Mouse (Mus musculus) midbrain, embryonic 15.5 days (tissue): Measurements from ENCODE around the gene Glg1. TPM values are rescaled to one million over a fixed set of nuclear protein-coding genes. Genes with fewer than 3 reads are reported as not detected.
A peak's percentile ranks its signal among the peaks of the same experiment; 100 is the strongest.
"Not testable (repeated sequence)": the region's sequence is repeated elsewhere in the genome, so short reads cannot be mapped to it uniquely, and the experiment has no call there.

ENCODE experiments used
- ATAC-seq: fragments of 200-750 bp; cut with Nextera tagmentation; replicated peaks from 2 replicates; pipeline ENCODE4 v1.8.0; 2017; ENCODE audit warnings: moderate TSS enrichment
- H3K27ac ChIP-seq: fragments of 300-500 bp; sonication (generic); 2 replicates; pipeline ENCODE4 v1.5.1; 2015; ENCODE audit warnings: mild to moderate bottlenecking, inconsistent platforms
- H3K27me3 ChIP-seq: fragments of 300-500 bp; sonication (generic); replicated peaks from 2 replicates; pipeline ENCODE4 v1.6.1; 2015; ENCODE audit warnings: inconsistent platforms
- H3K36me3 ChIP-seq: fragments of 300-500 bp; sonication (generic); replicated peaks from 2 replicates; pipeline ENCODE4 v1.6.1; 2015; ENCODE audit warnings: inconsistent platforms
- H3K4me1 ChIP-seq: fragments of 300-500 bp; sonication (generic); 2 replicates; pipeline ENCODE4 v1.6.1; 2015; ENCODE audit warnings: inconsistent platforms
- H3K4me2 ChIP-seq: fragments of 300-500 bp; sonication (generic); 2 replicates; pipeline ENCODE4 v1.6.1; 2015; ENCODE audit warnings: inconsistent platforms, mild to moderate bottlenecking, moderate library complexity
- H3K4me3 ChIP-seq: fragments of 300-500 bp; sonication (generic); 2 replicates; pipeline ENCODE4 v1.5.1; 2015; ENCODE audit warnings: mild to moderate bottlenecking, inconsistent platforms
- H3K9ac ChIP-seq: fragments of 300-500 bp; sonication (generic); 2 replicates; pipeline ENCODE4 v1.6.1; 2015; ENCODE audit warnings: mild to moderate bottlenecking, inconsistent platforms
- H3K9me3 ChIP-seq: fragments of 300-500 bp; sonication (generic); 2 replicates; pipeline ENCODE4 v1.6.1; 2016; ENCODE audit warnings: inconsistent platforms
- WGBS: fragments of 180-500 bp; shearing (Covaris S2); methylation state at CpG from one replicate; pipeline ENCODE4 v1.1.7; 2015; ENCODE audit warnings: mixed read lengths; 5-methylcytosine and 5-hydroxymethylcytosine counted together
- polyA plus RNA-seq: library from polyadenylated mRNA; unstranded; fragments of >200 nt; fragmentation: Nextera tagmentation; extraction: Ambion mirVana; gene quantifications from 2 replicates; pipeline ENCODE4 v1.2.1, GENCODE M21; 2015

Glg1 gene
- polyA plus RNA-seq, 1 experiment from 2014 or later = 65.6 TPM

DNA sequence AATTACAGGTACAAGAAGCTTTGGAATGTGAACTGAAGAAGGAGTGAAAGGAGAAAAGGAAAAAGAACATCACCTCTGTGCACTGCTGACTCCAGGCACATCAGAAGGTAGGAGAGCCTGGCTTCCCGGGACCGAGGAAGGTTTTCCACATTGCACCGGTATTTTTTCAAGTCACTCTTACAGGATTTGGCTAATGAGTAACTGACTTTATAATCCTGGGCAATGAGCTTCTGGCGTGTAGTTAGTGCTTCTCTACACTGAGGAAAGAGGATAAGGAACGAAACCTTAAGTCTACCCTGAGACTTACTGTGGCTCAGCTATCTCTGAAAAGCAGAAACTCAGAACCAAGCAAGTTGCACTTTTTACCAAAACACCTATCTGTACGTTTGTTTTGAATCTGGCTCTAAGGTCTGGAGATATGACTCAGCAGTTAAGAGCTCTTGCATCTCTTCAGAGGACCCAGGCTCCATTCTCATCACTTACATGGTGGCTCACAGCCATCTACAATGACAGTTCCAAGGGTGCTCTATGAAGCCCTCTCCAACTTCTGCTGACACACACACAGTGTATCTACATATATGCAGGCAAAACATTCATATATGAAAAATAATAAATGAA is 70.3 kb downstream of the Glg1 start:
- no peaks in the 10 kb centered on the region for H3K9me3 ChIP-seq
- no peak for ATAC-seq
- no peak overlapping the region for H3K27ac ChIP-seq
- peaks cover 27% of the 10 kb centered on the region for H3K36me3 ChIP-seq
- no peak overlapping the region for H3K4me2 ChIP-seq
- H3K4me1 ChIP-seq = no peaks in the 10 kb centered on the region; the same call in 1 of the 2 replicates
- no peak overlapping the region for H3K4me3 ChIP-seq
- H3K27me3 ChIP-seq = no peaks in the 10 kb centered on the region
- no peak overlapping the region for H3K9ac ChIP-seq
- WGBS = 89% methylated on average over 6 of the region's 6 CpGs

DNA sequence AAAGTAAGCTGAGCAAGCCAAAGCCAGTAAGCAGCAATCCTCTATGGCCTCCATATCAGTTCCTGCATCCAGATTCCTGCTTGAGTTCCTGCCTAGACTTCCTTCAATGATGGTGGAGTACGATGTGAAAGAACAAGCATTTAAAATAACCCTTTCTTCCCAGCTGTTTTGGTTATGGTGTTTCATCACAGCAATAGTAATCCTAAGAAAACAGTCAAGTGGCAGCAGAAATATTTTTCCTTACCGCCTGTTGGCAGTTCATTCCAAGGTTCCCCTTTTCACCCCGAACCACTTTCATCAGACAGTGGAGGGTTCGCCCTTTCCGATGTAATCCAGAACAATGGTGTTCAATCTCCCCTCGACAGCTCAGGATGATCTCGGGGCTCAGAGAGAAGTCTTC is 71.5 kb downstream of the Glg1 start:
- Histone ChIP-seq H3K9me3 (no peaks in the 10 kb centered on the region), H3K9ac (no peak overlapping the region), H3K4me2 (no peak overlapping the region), H3K36me3 (peaks cover 27% of the 10 kb centered on the region), H3K4me3 (no peak overlapping the region), H3K27me3 (no peaks in the 10 kb centered on the region), H3K27ac (no peak overlapping the region), H3K4me1 (no peaks in the 10 kb centered on the region; the same call in 1 of the 2 replicates)
- no peak for ATAC-seq
- 93% methylated on average over 7 of the region's 7 CpGs for WGBS

DNA sequence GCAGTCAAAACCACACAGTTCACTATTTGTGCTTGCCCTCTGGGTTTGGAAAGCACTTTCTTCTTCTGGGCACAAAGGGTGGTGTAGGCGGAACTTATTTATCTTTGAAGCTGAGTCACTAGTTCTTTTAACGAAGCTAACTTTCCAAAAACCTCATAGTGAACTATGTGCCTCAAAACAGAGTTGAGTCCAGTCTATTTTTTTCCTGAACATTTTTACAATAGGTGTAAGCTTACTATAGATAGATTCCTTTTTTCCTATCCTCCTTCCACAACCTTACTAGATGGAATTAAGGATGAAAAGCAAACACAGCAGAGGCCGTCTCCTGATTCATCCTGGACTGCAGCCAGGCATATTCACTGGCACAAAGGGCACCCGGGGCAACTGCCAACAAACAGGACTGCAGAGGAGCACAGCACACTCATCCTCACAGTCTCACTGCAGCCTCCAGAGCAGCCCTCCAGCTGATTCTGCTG is 73.5 kb downstream of the Glg1 start:
- ATAC-seq = no peak
- 67% methylated on average over 4 of the region's 4 CpGs for WGBS

DNA sequence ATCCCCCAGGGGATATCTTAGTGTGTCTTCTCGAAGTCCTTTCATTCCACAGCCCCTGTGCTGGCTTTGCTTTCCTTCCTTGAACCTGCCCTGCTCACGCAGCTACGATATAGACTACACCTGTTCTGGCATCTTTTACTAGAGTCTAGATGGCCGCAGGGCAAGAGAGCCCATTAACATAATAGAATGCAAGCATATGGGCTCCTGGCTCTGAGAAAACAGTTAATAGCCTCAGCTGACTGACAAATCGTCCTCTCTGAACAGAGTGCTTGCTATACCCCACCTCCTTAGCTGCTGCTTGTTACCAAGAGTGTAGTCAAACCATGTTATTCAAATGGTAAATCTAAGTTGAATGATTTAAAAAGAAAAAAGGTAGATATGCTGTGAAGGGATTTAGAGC is 87.4 kb downstream of the Glg1 start:
- Histone ChIP-seq H3K4me3 (no peak overlapping the region), H3K9me3 (no peaks in the 10 kb centered on the region), H3K9ac (no peak overlapping the region), H3K4me2 (no peak overlapping the region), H3K27me3 (no peaks in the 10 kb centered on the region), H3K27ac (no peak overlapping the region), H3K36me3 (peaks cover 64% of the 10 kb centered on the region), H3K4me1 (no peaks in the 10 kb centered on the region)
- 84% methylated on average over 5 of the region's 5 CpGs for WGBS
- ATAC-seq = no peak

More for the DNA sequence above, 73.5 kb downstream of the Glg1 start:
- 0 out of 2 replicates have a peak overlapping the region, but pooled peaks have one; percentile 15 for H3K27ac ChIP-seq
- H3K4me3 ChIP-seq = no peak overlapping the region
- no peak overlapping the region for H3K4me2 ChIP-seq
- H3K9me3 ChIP-seq = no peaks in the 10 kb centered on the region
- H3K9ac ChIP-seq = no peak overlapping the region
- peaks cover 35% of the 10 kb centered on the region for H3K36me3 ChIP-seq
- no peaks in the 10 kb centered on the region for H3K27me3 ChIP-seq
- H3K4me1 ChIP-seq = no peaks in the 10 kb centered on the region; the same call in 1 of the 2 replicates

DNA sequence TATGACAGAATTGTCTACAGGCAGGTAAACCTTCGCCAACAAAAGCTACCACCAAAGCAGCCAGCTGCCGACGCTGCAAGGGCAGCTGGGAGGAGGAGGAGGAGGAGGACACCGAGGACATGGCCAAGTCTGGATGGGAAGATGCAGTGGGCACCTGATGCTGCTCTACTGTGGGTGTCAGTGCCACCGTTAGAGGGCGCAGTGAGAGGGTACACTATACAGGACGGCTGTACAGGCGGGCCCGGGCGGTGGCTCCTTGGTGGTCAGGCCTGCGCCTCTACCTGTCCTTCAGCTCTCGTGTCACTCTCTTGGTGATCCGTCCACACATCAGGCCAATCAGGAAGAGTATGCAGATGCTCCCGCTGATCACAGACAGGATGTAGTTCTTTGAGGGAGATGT is 101.4 kb downstream of the Glg1 start:
- H3K4me1 ChIP-seq = no peaks in the 10 kb centered on the region
- no peaks in the 10 kb centered on the region for H3K9me3 ChIP-seq
- no peak overlapping the region for H3K4me2 ChIP-seq
- 51% methylated on average over 14 of the region's 14 CpGs for whole genome bisulfite sequencing
- H3K27ac ChIP-seq = no peak overlapping the region
- no peaks in the 10 kb centered on the region for H3K27me3 ChIP-seq
- H3K36me3 ChIP-seq = peaks cover 67% of the 10 kb centered on the region
- no peak for ATAC-seq
- no peak overlapping the region for H3K9ac ChIP-seq
- no peak overlapping the region for H3K4me3 ChIP-seq

DNA sequence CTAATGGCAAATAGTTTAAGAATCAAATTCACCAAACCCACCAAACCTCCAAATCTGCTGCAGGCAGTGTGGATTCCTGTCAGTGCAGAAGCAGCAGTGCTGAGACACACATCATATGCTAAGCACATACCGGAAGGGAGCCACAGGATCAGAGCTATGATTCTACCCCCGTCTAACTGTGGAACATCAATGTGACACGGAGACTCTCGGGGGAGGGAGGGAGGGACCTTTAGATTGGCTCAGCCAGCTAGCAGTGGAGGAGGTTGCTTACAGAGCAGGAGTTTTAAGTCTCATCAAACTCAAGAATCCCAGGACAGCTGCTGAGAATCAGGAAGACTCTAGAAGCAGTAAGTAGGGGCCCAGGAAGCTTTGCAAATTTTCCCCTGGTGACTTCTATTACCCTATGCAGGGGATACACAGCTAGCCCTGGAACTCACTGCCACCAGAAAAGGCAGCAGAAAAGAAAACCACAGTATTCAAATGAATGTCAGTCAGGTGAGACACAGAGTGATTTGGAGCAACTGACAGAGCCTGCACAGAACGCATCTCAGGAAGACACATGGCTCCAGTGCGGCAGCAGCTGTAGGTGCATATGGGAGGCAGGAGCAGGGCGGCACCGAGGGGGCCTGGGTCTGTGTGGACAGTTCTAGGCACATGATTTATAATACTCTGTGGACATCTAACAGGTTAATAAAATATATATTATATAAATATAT is 103.1 kb downstream of the Glg1 start:
- Histone ChIP-seq H3K9ac (no peak overlapping the region), H3K9me3 (no peaks in the 10 kb centered on the region), H3K4me3 (no peak overlapping the region), H3K4me2 (no peak overlapping the region), H3K27me3 (no peaks in the 10 kb centered on the region), H3K36me3 (peaks cover 53% of the 10 kb centered on the region), H3K4me1 (no peaks in the 10 kb centered on the region), H3K27ac (no peak overlapping the region)
- no peak for ATAC-seq
- 90% methylated on average over 8 of the region's 8 CpGs for WGBS

DNA sequence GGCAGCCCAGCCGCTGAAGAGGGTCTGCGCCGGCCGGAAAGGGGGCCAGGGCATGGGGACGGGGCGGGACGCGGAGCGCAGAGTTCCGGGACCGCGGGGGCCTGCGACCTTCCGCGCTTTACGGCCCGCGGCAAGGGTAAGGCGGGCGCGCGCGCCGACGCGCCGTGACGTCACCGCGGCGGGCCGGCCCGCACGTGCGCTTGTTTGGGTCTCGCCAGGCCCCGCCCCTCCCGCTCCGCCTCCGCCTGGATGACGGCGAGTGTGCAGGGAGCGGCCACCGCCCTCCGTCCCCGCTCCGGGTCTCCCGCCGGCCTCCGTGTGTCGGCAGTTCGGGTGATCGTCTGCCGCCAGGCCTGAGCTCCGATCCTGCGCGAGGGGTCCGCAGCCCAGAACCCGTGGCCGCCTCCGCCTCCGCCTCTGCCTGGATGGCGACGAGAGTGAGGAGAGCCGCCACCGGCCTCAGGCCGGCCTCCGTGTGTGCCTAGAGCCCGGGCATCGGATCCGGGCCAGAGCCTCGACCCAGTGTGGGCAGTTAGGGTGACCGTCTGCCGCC is 113.5 kb downstream of the Glg1 start:
- H3K9ac ChIP-seq = peak overlapping the region; percentile 85
- peak overlapping the region; percentile 82 for H3K4me3 ChIP-seq
- H3K4me2 ChIP-seq = peak overlapping the region; percentile 68
- ATAC-seq = peak; percentile 96
- not testable (repeated sequence) for H3K27me3 ChIP-seq, H3K36me3 ChIP-seq, H3K9me3 ChIP-seq
- under 1% methylated on average over 63 of the region's 74 CpGs for WGBS
- H3K27ac ChIP-seq = peak overlapping the region; percentile 76
- peaks cover 22% of the 10 kb centered on the region for H3K4me1 ChIP-seq

DNA sequence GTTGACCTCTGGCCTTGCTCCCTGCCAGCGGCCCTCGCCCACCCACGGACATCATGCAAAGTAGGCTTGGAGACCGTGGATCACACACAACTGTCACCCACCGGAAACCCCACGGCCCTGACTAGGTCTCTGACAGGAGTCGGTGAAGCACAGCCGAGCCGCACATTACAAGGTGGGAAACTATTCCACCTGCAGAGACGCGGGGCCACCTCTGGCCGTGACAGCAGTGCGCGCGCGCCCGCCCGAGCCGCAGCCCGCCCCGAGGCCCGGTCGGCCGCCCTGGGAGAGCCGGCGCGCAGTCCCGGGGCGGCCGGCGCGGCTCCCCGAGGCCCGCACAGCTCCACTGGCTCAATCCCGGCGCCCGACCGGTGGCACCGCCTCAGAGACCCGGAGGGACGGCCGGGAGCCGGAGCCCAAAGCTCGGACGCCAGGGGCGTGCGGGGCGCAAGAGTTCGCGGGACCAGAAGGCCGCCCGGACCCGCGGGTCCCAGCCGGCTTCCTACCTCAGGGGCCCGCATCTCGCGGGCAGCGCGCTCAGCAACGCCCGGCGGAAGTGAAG is 114.0 kb downstream of the Glg1 start:
- Histone ChIP-seq H3K4me2 (peak overlapping the region; percentile 68), H3K27ac (peak overlapping the region; percentile 76), H3K9ac (peak overlapping the region; percentile 85), H3K4me1 (peaks cover 22% of the 10 kb centered on the region), H3K4me3 (peak overlapping the region; percentile 82)
- peak; percentile 77 for ATAC-seq
- WGBS = 0% methylated on average over 48 of the region's 63 CpGs
- not testable (repeated sequence) for H3K36me3 ChIP-seq, H3K27me3 ChIP-seq, H3K9me3 ChIP-seq

DNA sequence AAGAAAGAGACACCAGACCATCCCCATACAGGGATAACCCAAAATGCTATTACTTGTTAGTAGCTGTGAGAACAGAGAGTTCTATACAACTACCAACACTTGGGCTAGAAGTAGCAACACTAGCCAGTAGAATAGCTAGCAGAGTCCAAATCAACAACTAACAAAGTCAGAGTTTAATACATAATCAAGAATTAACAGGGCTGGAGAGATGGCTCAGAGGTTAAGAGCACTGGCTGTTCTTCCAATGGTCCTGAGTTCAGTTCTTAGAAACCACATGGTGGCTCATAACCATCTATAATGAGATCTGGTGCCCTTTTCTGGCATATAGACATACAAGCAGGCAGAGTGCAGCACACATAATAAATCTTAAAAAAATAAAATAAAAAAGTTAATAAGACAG is 116.5 kb downstream of the Glg1 start:
- H3K27me3 ChIP-seq = no peaks in the 10 kb centered on the region
- no peak overlapping the region for H3K27ac ChIP-seq
- peaks cover 11% of the 10 kb centered on the region; the same call in 1 of the 2 replicates for H3K36me3 ChIP-seq
- no peak for ATAC-seq
- no peak overlapping the region for H3K4me3 ChIP-seq
- H3K9ac ChIP-seq = no peak overlapping the region
- no peak overlapping the region for H3K4me2 ChIP-seq
- H3K9me3 ChIP-seq = no peaks in the 10 kb centered on the region
- H3K4me1 ChIP-seq = peaks cover 22% of the 10 kb centered on the region

DNA sequence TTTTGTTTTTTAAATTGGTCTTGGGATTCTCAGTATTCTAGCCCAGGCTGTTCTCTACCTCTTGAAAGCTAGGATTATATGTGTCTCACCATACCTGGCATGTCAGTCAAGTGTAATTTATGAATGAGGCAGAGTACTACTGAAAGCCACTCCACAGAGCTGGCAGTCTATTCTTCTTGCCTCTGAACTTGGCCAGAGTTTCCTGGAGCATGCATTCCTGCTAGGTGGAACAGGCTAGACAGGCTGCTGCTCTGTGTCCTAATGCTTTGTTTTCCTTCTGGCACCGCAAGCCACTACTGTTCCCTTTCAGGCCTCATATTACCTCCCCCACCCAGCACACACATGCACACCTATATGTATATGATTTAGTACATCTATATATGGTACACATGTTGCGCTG is 128.3 kb downstream of the Glg1 start:
- H3K9ac ChIP-seq = no peak overlapping the region
- no peaks in the 10 kb centered on the region for H3K9me3 ChIP-seq
- H3K4me1 ChIP-seq = no peaks in the 10 kb centered on the region
- no peak overlapping the region for H3K4me3 ChIP-seq
- peaks cover 37% of the 10 kb centered on the region for H3K36me3 ChIP-seq
- H3K27ac ChIP-seq = no peak overlapping the region
- H3K27me3 ChIP-seq = no peaks in the 10 kb centered on the region
- WGBS = 100% methylated on average over 2 of the region's 2 CpGs
- no peak for ATAC-seq
- no peak overlapping the region for H3K4me2 ChIP-seq

DNA sequence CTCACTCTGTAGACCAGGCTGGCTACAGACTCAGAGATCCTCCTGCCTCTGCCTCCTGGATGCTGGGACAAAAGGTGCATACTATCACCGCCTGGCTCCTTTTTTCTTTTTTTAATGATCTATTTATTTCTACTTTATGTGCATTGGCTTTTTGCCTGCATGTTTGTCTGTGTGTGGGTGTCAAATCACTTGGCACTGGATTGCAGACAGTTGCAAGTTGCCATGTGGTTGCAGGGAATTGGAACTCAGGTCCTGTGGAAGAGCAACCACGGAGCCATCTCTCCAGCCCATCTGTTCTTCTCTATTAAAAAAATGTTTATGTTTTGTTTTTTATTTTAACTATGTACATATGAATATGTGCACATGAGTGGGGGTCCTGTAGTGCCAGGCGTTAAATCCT is 139.5 kb downstream of the Glg1 start:
- no peaks in the 10 kb centered on the region for H3K4me1 ChIP-seq
- H3K36me3 ChIP-seq = peaks cover 60% of the 10 kb centered on the region
- no peak for ATAC-seq
- no peak overlapping the region for H3K27ac ChIP-seq
- H3K4me3 ChIP-seq = no peak overlapping the region
- no peak overlapping the region for H3K9ac ChIP-seq
- H3K4me2 ChIP-seq = no peak overlapping the region
- H3K27me3 ChIP-seq = no peaks in the 10 kb centered on the region
- H3K9me3 ChIP-seq = no peaks in the 10 kb centered on the region
- 94% methylated on average over 3 of the region's 3 CpGs for whole genome bisulfite sequencing

DNA sequence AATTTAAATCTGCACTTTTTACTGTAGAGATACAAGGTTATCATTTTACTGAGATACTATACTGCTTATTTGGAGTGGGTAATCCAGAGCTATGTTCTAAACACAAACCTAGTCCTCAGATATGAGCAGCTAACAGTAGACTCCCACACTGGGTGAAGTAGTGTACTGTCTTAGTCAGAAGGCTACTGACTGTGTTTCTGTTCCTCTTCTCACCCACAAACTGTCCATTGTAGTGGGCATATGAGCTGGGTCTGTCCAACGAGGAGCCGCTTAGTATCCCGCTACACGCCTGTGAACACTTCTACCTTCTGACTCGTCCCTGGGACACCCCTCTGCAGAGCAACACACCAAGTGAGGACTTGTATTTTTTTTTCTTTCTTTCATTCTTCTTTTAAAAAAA is 144.1 kb downstream of the Glg1 start:
- Histone ChIP-seq H3K27me3 (no peaks in the 10 kb centered on the region), H3K27ac (no peak overlapping the region)

More for the DNA sequence above, 144.1 kb downstream of the Glg1 start:
- H3K4me3 ChIP-seq = no peak overlapping the region
- 96% methylated on average over 5 of the region's 5 CpGs for WGBS
- no peak overlapping the region for H3K9ac ChIP-seq
- no peak overlapping the region for H3K4me2 ChIP-seq
- ATAC-seq = no peak
- no peaks in the 10 kb centered on the region for H3K4me1 ChIP-seq
- no peaks in the 10 kb centered on the region for H3K9me3 ChIP-seq
- H3K36me3 ChIP-seq = peaks cover 45% of the 10 kb centered on the region
